Mouse (Mus musculus) kidney, postnatal 0 days (tissue): ENCODE measurements around the gene Zfp36l2. TPM values are rescaled to one million over a fixed set of nuclear protein-coding genes. Genes with fewer than 3 reads are reported as not detected.
"Not testable (repeated sequence)": the region's sequence is repeated elsewhere in the genome, so short reads cannot be mapped to it uniquely, and the experiment has no call there.

Experiments
- ATAC-seq: fragments of 200-750 bp; cut with Nextera tagmentation; replicated peaks from 2 replicates; pipeline ENCODE4 v1.8.0; 2017; ENCODE audit warnings: low read depth, moderate number of reproducible peaks, moderate TSS enrichment, moderate library complexity; ENCODE audit not compliant: low FRiP score
- DNase-seq: peaks from one replicate; pipeline ENCODE4 v3.0.0-alpha.2; 2016; ENCODE audit warnings: low spot score
- H3K27ac ChIP-seq: fragments of 300-500 bp; sonication (generic); 2 replicates; pipeline ENCODE4 v1.5.1; 2014; ENCODE audit warnings: mild to moderate bottlenecking
- H3K27me3 ChIP-seq: fragments of 300-500 bp; sonication (generic); 2 replicates; pipeline ENCODE4 v1.6.1; 2014; ENCODE audit warnings: low read length, mixed read lengths; ENCODE audit not compliant: insufficient read depth
- H3K36me3 ChIP-seq: fragments of 300-500 bp; sonication (generic); 2 replicates; pipeline ENCODE4 v1.6.1; 2014; ENCODE audit warnings: low read length, mixed read lengths; ENCODE audit not compliant: insufficient read depth
- H3K4me1 ChIP-seq: fragments of 300-500 bp; sonication (generic); replicated peaks from 2 replicates; pipeline ENCODE4 v1.6.1; 2014; ENCODE audit warnings: antibody characterized with exemption, low read length, mixed read lengths; ENCODE audit not compliant: insufficient read depth
- H3K4me2 ChIP-seq: fragments of 300-500 bp; sonication (generic); 2 replicates; pipeline ENCODE4 v1.6.1; 2014; ENCODE audit warnings: mild to moderate bottlenecking, low read length, moderate library complexity, mixed read lengths
- H3K4me3 ChIP-seq: fragments of 300-500 bp; sonication (generic); replicated peaks from 2 replicates; pipeline ENCODE4 v1.5.1; 2014; ENCODE audit warnings: low read depth, low read length
- H3K9ac ChIP-seq: fragments of 300-500 bp; sonication (generic); 2 replicates; pipeline ENCODE4 v1.6.1; 2014; ENCODE audit warnings: low read depth, low read length
- H3K9me3 ChIP-seq: fragments of 300-500 bp; sonication (generic); replicated peaks from 2 replicates; pipeline ENCODE4 v1.6.1; 2016; ENCODE audit warnings: low read length, inconsistent platforms, mixed read lengths
- CTCF ChIP-seq: IDR thresholded peaks from 2 replicates; pipeline ENCODE4 v1.5.1; 2016; ENCODE audit warnings: antibody characterized with exemption, low read depth, mild to moderate bottlenecking, moderate library complexity
- WGBS: fragments of 180-500 bp; shearing (Covaris S2); extraction: QIAGEN DNeasy Blood & Tissue Kit; methylation state at CpG from one replicate; pipeline ENCODE4 v1.1.7; 2014; 5-methylcytosine and 5-hydroxymethylcytosine counted together
- polyA plus RNA-seq: library from polyadenylated mRNA; unstranded; fragments of >200 nt; fragmentation: Nextera tagmentation; extraction: Ambion mirVana; gene quantifications from 2 replicates; pipeline ENCODE4 v1.2.1, GENCODE M21; 2015

Zfp36l2 gene
- polyA plus RNA-seq, result 18.7 and 21.3 TPM in 2 replicates

GRCm38 (mm10) chr17:84187727-84188373 lies at the start of gene Zfp36l2:
Gene Zfp36l2 (minus strand): TSS chr17:84187947.
- H3K4me1 ChIP-seq, result peaks cover 14% of the 10 kb centered on the region
- H3K36me3 ChIP-seq, result peaks cover 16% of the 10 kb centered on the region
- under 1% methylated on average over 57 of the region's 76 CpGs for WGBS
- peak; percentile 85 for ATAC-seq
- no peak for TF ChIP-seq CTCF
- H3K9me3 ChIP-seq, result no peaks in the 10 kb centered on the region
- no peaks in the 10 kb centered on the region for H3K27me3 ChIP-seq
- peak; percentile 98 for DNase-seq
- peak within 1 kb of the TSS; percentile 99 for H3K27ac ChIP-seq
- H3K4me2 ChIP-seq, result peak within 1 kb of the TSS; percentile 69
- H3K9ac ChIP-seq, result peak within 1 kb of the TSS; percentile 96
- H3K4me3 ChIP-seq, result peak within 1 kb of the TSS; percentile 88

GRCm38 (mm10) chr17:84236781-84237557 lies 49.2 kb upstream of the Zfp36l2 start:
- Histone ChIP-seq H3K4me1 (no peaks in the 10 kb centered on the region), H3K4me2 (no peak overlapping the region), H3K27ac (peak overlapping the region; percentile 48; the same call in 1 of the 2 replicates), H3K36me3 (no peaks in the 10 kb centered on the region), H3K9me3 (no peaks in the 10 kb centered on the region), H3K4me3 (no peak overlapping the region), H3K9ac (no peak overlapping the region), H3K27me3 (no peaks in the 10 kb centered on the region)
- 64% methylated on average over 7 of the region's 7 CpGs for WGBS
- no peak for TF ChIP-seq CTCF
- peak; percentile 87 for DNase-seq
- no peak for ATAC-seq

- 86% methylated on average over 4 of the region's 4 CpGs for WGBS
- H3K27me3 ChIP-seq, result no peaks in the 10 kb centered on the region
- no peak for TF ChIP-seq CTCF
Observed at GRCm38 (mm10) chr17:84235399-84235928, 47.7 kb upstream of the Zfp36l2 start.

GRCm38 (mm10) chr17:84234785-84235184 lies 47.0 kb upstream of the Zfp36l2 start:
- not testable (repeated sequence) for H3K9ac ChIP-seq, DNase-seq, H3K36me3 ChIP-seq, H3K4me2 ChIP-seq, H3K27me3 ChIP-seq, ATAC-seq, H3K27ac ChIP-seq, H3K4me3 ChIP-seq, H3K4me1 ChIP-seq, H3K9me3 ChIP-seq
- WGBS, result 90% methylated on average over 2 of the region's 4 CpGs

More at GRCm38 (mm10) chr17:84235399-84235928, 47.7 kb upstream of the Zfp36l2 start:
- Histone ChIP-seq H3K4me1 (no peaks in the 10 kb centered on the region), H3K36me3 (no peaks in the 10 kb centered on the region), H3K9ac (no peak overlapping the region), H3K9me3 (no peaks in the 10 kb centered on the region), H3K27ac (no peak overlapping the region), H3K4me3 (no peak overlapping the region), H3K4me2 (no peak overlapping the region)
- ATAC-seq (no peak), DNase-seq (no peak)

- no peaks in the 10 kb centered on the region for H3K27me3 ChIP-seq
- no peak overlapping the region for H3K4me3 ChIP-seq
- H3K4me2 ChIP-seq, result no peak overlapping the region
- H3K4me1 ChIP-seq, result no peaks in the 10 kb centered on the region
- H3K27ac ChIP-seq, result no peak overlapping the region
- H3K9ac ChIP-seq, result no peak overlapping the region
- no peak for TF ChIP-seq CTCF
- H3K36me3 ChIP-seq, result no peaks in the 10 kb centered on the region
- ATAC-seq (no peak), DNase-seq (no peak)
- no peaks in the 10 kb centered on the region for H3K9me3 ChIP-seq
- 94% methylated on average over 2 of the region's 2 CpGs for WGBS
Observed at GRCm38 (mm10) chr17:84233758-84234157, 46.0 kb upstream of the Zfp36l2 start.

- TF ChIP-seq CTCF, result no peak
- 70% methylated on average over 2 of the region's 2 CpGs for WGBS
- ATAC-seq (no peak), DNase-seq (no peak)
- no peak overlapping the region for H3K4me3 ChIP-seq
- no peaks in the 10 kb centered on the region; the same call in 1 of the 2 replicates for H3K4me1 ChIP-seq
- no peaks in the 10 kb centered on the region for H3K36me3 ChIP-seq
- H3K27ac ChIP-seq, result no peak overlapping the region
- no peak overlapping the region for H3K4me2 ChIP-seq
- no peak overlapping the region for H3K9ac ChIP-seq
- no peaks in the 10 kb centered on the region for H3K9me3 ChIP-seq
- no peaks in the 10 kb centered on the region for H3K27me3 ChIP-seq
Observed at GRCm38 (mm10) chr17:84231361-84231760, 43.6 kb upstream of the Zfp36l2 start.
